Mouse (Mus musculus): ENCODE measurements around the gene Mia2. TPM values are rescaled to one million over a fixed set of nuclear protein-coding genes. Genes with fewer than 3 reads are reported as not detected.

Mia2 gene
- polyA plus RNA-seq, 2 experiments from 2014 or later = 28.9 to 38.7 TPM

Other genes starting within 250 kb of the Mia2 start
- gene Sec23a, start 83.8 kb upstream of the Mia2 start, polyA plus RNA-seq (2017; shearing (Covaris generic)) = 10 to 100 TPM; 28.5 to 38.4 TPM
- 10 to 100 TPM; 34.5 to 48.8 TPM for gene Gemin2, start 82.4 kb upstream of the Mia2 start, polyA plus RNA-seq (2017; shearing (Covaris generic))
- 100 to 1,000 TPM in 1 of 2 experiments, 10 to 100 TPM in 1; 96.8 to 122 TPM for gene Trappc6b, start 34.3 kb upstream of the Mia2 start, polyA plus RNA-seq (2017; shearing (Covaris generic))
- gene Pnn, start 28.9 kb upstream of the Mia2 start, polyA plus RNA-seq (2017; shearing (Covaris generic)) = 100 to 1,000 TPM in 1 of 2 experiments, 10 to 100 TPM in 1; 98.9 to 160 TPM
- 10 to 100 TPM; 13.9 to 19.5 TPM for gene Fbxo33, start 123.9 kb downstream of the Mia2 start, polyA plus RNA-seq (2017; shearing (Covaris generic))